Mouse (Mus musculus) stomach, adult 2 months (tissue): ENCODE data around the gene Ajm1. TPM values are rescaled to one million over a fixed set of nuclear protein-coding genes. Genes with fewer than 3 reads are reported as not detected.

Experiments
- polyA plus RNA-seq: library from polyadenylated mRNA; depleted of rRNA; stranded (reverse); fragments of >200 nt; gene quantifications from 2 replicates; pipeline ENCODE4 v1.2.3, GENCODE M21; 2012; rRNA removed

Ajm1 gene
- 3.4 and 4.3 TPM in 2 replicates for polyA plus RNA-seq

GRCm38 (mm10) chr2:25581294-25581864 lies at the start of gene Ajm1:
Gene Ajm1 (minus strand): TSS chr2:25581757.

GRCm38 (mm10) chr2:25627811-25628210 lies 46.3 kb upstream of the Ajm1 start, which contains the start of gene Fcna:
Gene Fcna (minus strand): TSS chr2:25628030.

GRCm38 (mm10) chr2:25621229-25622200 lies 40.0 kb upstream of the Ajm1 start, which contains the start of gene Tmem141:
Gene Tmem141 (minus strand): TSS chr2:25622005.

GRCm38 (mm10) chr2:25617578-25617977 lies 36.0 kb upstream of the Ajm1 start, which contains the start of gene Ccdc183:
Gene Ccdc183 (minus strand): TSS chr2:25617678.

GRCm38 (mm10) chr2:25607761-25608622 lies 26.4 kb upstream of the Ajm1 start, which contains the start of gene Rabl6:
Gene Rabl6 (minus strand): TSS chr2:25608521.

GRCm38 (mm10) chr2:25574579-25575431 lies 6.8 kb downstream of the Ajm1 start, which contains the start of the genes Mamdc4 and Phpt1:
Gene Mamdc4 (minus strand): TSS chr2:25574845.
Gene Phpt1 (minus strand): TSS chr2:25575224.

GRCm38 (mm10) chr2:25557221-25557963 lies 24.2 kb downstream of the Ajm1 start, which contains the start of gene Edf1:
Gene Edf1 (plus strand): TSS chr2:25557847.

GRCm38 (mm10) chr2:25546811-25547491 lies 34.6 kb downstream of the Ajm1 start, which contains the start of gene Traf2:
Gene Traf2 (minus strand): TSS chr2:25546940.

Other genes starting within 250 kb of the Ajm1 start
- 6.1 and 7.3 TPM in 2 replicates for gene Man1b1, start 249.4 kb downstream of the Ajm1 start, polyA plus RNA-seq
- 15.2 and 20.7 TPM in 2 replicates for gene Dpp7, start 225.4 kb downstream of the Ajm1 start, polyA plus RNA-seq
- gene Uap1l1, start 216.1 kb downstream of the Ajm1 start, polyA plus RNA-seq: 26.9 and 89.2 TPM in 2 replicates
- gene Sapcd2, start 209.4 kb downstream of the Ajm1 start, polyA plus RNA-seq: 16.2 and 18.1 TPM in 2 replicates
- 38.6 and 41.0 TPM in 2 replicates for gene Entpd2, start 185.9 kb downstream of the Ajm1 start, polyA plus RNA-seq
- 181 and 297 TPM in 2 replicates for gene Npdc1, start 182.4 kb downstream of the Ajm1 start, polyA plus RNA-seq
- gene Fut7, start 158.5 kb downstream of the Ajm1 start, polyA plus RNA-seq: 0.11 and 0.24 TPM in 2 replicates
- 17.6 and 31.4 TPM in 2 replicates for gene Abca2, start 153.1 kb downstream of the Ajm1 start, polyA plus RNA-seq
- gene Clic3, start 124.9 kb downstream of the Ajm1 start, polyA plus RNA-seq: 208 and 316 TPM in 2 replicates
- gene Paxx, start 120.7 kb downstream of the Ajm1 start, polyA plus RNA-seq: 60.7 and 89.3 TPM in 2 replicates
- 2.0 and 3.4 TPM in 2 replicates for gene Ptgds, start 111.7 kb downstream of the Ajm1 start, polyA plus RNA-seq
- gene Lcn12, start 87.8 kb downstream of the Ajm1 start, polyA plus RNA-seq: 0.26 TPM in 1 of 2 replicates, not detected in the other
- 31.7 and 32.1 TPM in 2 replicates for gene Fbxw5, start 81.0 kb downstream of the Ajm1 start, polyA plus RNA-seq
- 0.94 and 1.9 TPM in 2 replicates for gene C8g, start 80.0 kb downstream of the Ajm1 start, polyA plus RNA-seq
- 5.6 and 6.2 TPM in 2 replicates for gene Traf2, start 34.8 kb downstream of the Ajm1 start, polyA plus RNA-seq
- gene Edf1, start 23.9 kb downstream of the Ajm1 start, polyA plus RNA-seq: 53.7 and 66.4 TPM in 2 replicates
- 0.94 and 1.5 TPM in 2 replicates for gene Mamdc4, start 6.9 kb downstream of the Ajm1 start, polyA plus RNA-seq
- 15.1 and 16.4 TPM in 2 replicates for gene Phpt1, start 6.5 kb downstream of the Ajm1 start, polyA plus RNA-seq
- 34.2 and 35.2 TPM in 2 replicates for gene Rabl6, start 26.8 kb upstream of the Ajm1 start, polyA plus RNA-seq
- not detected in 2 replicates for gene Ccdc183, start 35.9 kb upstream of the Ajm1 start, polyA plus RNA-seq
- 11.7 and 12.7 TPM in 2 replicates for gene Tmem141, start 40.2 kb upstream of the Ajm1 start, polyA plus RNA-seq
- gene Fcna, start 46.3 kb upstream of the Ajm1 start, polyA plus RNA-seq: 2.1 and 3.0 TPM in 2 replicates
- gene Lcn8, start 71.4 kb upstream of the Ajm1 start, polyA plus RNA-seq: 2.0 TPM in 1 of 2 replicates, not detected in the other
- 2.0 TPM in 1 of 2 replicates, not detected in the other for gene Lcn5, start 76.2 kb upstream of the Ajm1 start, polyA plus RNA-seq
- gene Lcn6, start 95.0 kb upstream of the Ajm1 start, polyA plus RNA-seq: 0.17 TPM in 1 of 2 replicates, not detected in the other
- 0.40 TPM in 1 of 2 replicates, not detected in the other for gene Lcn10, start 101.0 kb upstream of the Ajm1 start, polyA plus RNA-seq
- gene Obp2a, start 118.3 kb upstream of the Ajm1 start, polyA plus RNA-seq: 0.59 and 2.0 TPM in 2 replicates
- gene Bmyc, start 125.0 kb upstream of the Ajm1 start, polyA plus RNA-seq: 31.9 and 46.7 TPM in 2 replicates
- gene Obp2b, start 155.3 kb upstream of the Ajm1 start, polyA plus RNA-seq: not detected in 2 replicates
- gene Lcn3, start 183.8 kb upstream of the Ajm1 start, polyA plus RNA-seq: not detected in 2 replicates
- not detected in 2 replicates for gene Lcn11, start 195.3 kb upstream of the Ajm1 start, polyA plus RNA-seq
- gene Gm13539, start 200.5 kb upstream of the Ajm1 start, polyA plus RNA-seq: not detected in 2 replicates
- not detected in 2 replicates for gene Glt6d1, start 234.1 kb upstream of the Ajm1 start, polyA plus RNA-seq
- 0.91 TPM in 1 of 2 replicates, not detected in the other for gene Lcn9, start 241.4 kb upstream of the Ajm1 start, polyA plus RNA-seq